Mouse (Mus musculus): Measurements from ENCODE around the gene F7. TPM values are rescaled to one million over a fixed set of nuclear protein-coding genes. Genes with fewer than 3 reads are reported as not detected.

Gene F7
- polyA plus RNA-seq, 1 experiment from 2014 or later: 6.5 TPM

DNA sequence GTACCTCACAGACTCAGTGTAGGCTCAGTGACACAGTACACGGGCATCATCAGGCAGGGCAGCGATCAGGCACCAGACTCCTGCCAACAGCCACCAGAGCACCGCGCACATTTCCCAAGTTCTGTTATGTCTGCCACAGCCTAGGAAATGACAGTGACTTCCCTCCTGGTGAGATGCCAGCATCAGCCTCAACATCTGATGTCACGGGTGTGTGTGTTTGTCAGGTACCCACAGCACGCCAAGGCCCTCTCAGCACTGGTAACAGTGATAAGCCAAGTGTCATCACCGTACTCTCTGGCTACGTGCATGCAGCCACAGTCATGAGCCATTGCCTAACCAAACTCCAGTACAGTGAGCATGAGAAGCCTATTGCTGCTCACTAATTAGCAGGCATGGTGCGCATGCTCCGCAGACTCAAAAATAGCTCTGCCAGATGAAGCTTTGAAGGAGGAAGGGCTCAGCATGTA lies 10.5 kb downstream of the F7 start:
- no peaks in the 10 kb centered on the region for H3K9me3 ChIP-seq (replicated peaks)

DNA sequence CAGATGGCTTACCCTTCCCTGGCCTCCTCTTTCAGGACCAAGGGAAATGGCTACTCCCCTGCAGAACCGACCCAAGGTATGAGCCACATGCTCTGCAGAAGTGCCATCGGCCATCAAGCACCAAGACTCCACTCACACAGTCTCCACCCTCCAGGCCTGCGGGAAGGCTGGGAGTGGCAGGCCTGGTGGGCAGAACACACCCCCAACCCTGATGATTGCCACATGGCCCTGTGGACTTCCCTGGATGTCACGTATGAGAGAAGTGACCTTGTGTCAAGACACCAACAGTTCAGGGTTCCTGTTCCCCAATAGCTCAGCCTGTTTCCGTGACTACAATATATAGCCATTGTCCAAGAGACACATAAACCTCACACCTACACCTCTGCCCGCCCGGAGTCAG lies 11.2 kb downstream of the F7 start, which contains the start of gene F10:
F10 (plus strand) TSS at position 294 of the 400 bp plus-strand sequence.
- WGBS (ENCODE audit: insufficient replicate concordance): 42% methylated on average over 7 of the region's 7 CpGs
- H3K27me3 ChIP-seq: no peaks in the 10 kb centered on the region
- peaks cover 26% of the 10 kb centered on the region for H3K4me1 ChIP-seq (replicated peaks)
- peak within 1 kb of the TSS; percentile 77 for H3K27ac ChIP-seq
- DNase-seq (no peak), ATAC-seq (ENCODE audit: low read depth) (peak; percentile 27)
- H3K9ac ChIP-seq: peak within 1 kb of the TSS; percentile 29
- peak within 1 kb of the TSS; percentile 53 for H3K4me2 ChIP-seq
- H3K4me3 ChIP-seq (replicated peaks): peak within 1 kb of the TSS; percentile 39
- peaks cover 5% of the 10 kb centered on the region for H3K36me3 ChIP-seq
- no peaks in the 10 kb centered on the region for H3K9me3 ChIP-seq (replicated peaks)

More for the DNA sequence above, 10.5 kb downstream of the F7 start:
- peaks cover 5% of the 10 kb centered on the region for H3K36me3 ChIP-seq
- no peak overlapping the region for H3K4me3 ChIP-seq (replicated peaks)
- no peak for DNase-seq
- no peak overlapping the region for H3K4me2 ChIP-seq
- H3K4me1 ChIP-seq (replicated peaks): peaks cover 26% of the 10 kb centered on the region
- H3K27me3 ChIP-seq: no peaks in the 10 kb centered on the region
- no peak overlapping the region; the same call in 1 of the 2 replicates for H3K9ac ChIP-seq
- no peak for ATAC-seq (ENCODE audit: low read depth)
- 65% methylated on average over 10 of the region's 10 CpGs for WGBS (ENCODE audit: insufficient replicate concordance)
- H3K27ac ChIP-seq: peak overlapping the region; percentile 77

DNA sequence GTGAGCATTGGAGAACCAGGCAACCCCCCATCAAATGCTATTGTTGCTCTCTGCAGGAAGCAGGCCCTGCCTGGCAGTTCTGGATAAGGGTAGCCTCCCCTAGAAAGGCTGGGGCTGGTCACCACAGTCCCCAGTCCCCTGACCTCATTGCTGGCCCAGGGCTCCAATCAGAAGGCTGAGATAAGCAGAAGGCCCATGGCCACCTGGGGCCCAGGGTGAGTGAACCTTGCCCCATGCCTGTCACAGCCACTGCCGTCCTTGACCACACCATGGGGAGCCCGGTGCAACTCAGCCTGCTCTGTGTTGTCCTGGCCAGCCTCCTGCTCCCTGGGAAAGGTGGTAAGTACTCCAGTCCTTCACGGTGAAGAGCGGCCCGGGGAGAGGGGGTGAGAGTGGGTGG lies 11.7 kb downstream of the F7 start:
- Histone ChIP-seq H3K4me3 (replicated peaks) (peak overlapping the region; percentile 39), H3K27me3 (no peaks in the 10 kb centered on the region), H3K36me3 (peaks cover 5% of the 10 kb centered on the region), H3K9me3 (replicated peaks) (no peaks in the 10 kb centered on the region), H3K4me2 (peak overlapping the region; percentile 53), H3K9ac (peak overlapping the region; percentile 29), H3K27ac (peak overlapping the region; percentile 77), H3K4me1 (replicated peaks) (peaks cover 26% of the 10 kb centered on the region)
- DNase-seq: peak; percentile 15
- peak; percentile 86 for ATAC-seq (ENCODE audit: low read depth)
- 15% methylated on average over 5 of the region's 5 CpGs for WGBS (ENCODE audit: insufficient replicate concordance)

- Histone ChIP-seq H3K9me3 (replicated peaks) (no peaks in the 10 kb centered on the region), H3K27ac (peak overlapping the region; percentile 77; the same call in 1 of the 2 replicates), H3K9ac (no peak overlapping the region), H3K4me3 (replicated peaks) (no peak overlapping the region; the same call in 1 of the 2 replicates), H3K4me1 (replicated peaks) (peaks cover 26% of the 10 kb centered on the region), H3K36me3 (peaks cover 5% of the 10 kb centered on the region), H3K27me3 (no peaks in the 10 kb centered on the region), H3K4me2 (peak overlapping the region; percentile 53)
- no peak for ATAC-seq (ENCODE audit: low read depth)
- DNase-seq: no peak
- WGBS (ENCODE audit: insufficient replicate concordance): 55% methylated on average over 6 of the region's 6 CpGs
These were observed 13.2 kb downstream of the F7 start for GRCm38 (mm10) chr8:13039054-13039453.

DNA sequence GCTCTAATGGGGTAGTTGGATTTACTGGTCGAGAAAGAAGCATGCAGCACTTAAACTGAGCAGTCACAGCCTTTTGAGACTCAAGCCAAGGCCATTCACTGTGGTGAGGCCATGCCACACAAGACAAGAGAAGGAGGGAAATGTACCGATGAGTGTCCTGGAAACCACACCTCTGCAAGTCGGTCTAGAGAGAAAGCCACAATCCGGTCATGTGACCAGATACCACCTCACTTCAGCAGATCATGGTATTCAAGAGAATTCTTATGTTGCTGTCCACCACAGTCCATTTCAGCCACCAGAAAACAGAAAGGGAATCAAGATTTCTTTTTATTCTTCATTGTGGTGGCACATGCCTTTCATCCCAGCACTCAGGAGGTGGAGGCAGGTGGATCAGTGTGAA lies 15.6 kb downstream of the F7 start:
- 41% methylated on average over 4 of the region's 4 CpGs for WGBS (ENCODE audit: insufficient replicate concordance)
- no peak for ATAC-seq (ENCODE audit: low read depth)
- H3K9me3 ChIP-seq (replicated peaks): no peaks in the 10 kb centered on the region
- H3K27ac ChIP-seq: no peak overlapping the region
- H3K9ac ChIP-seq: no peak overlapping the region
- peaks cover 14% of the 10 kb centered on the region for H3K36me3 ChIP-seq
- no peak overlapping the region for H3K4me2 ChIP-seq
- DNase-seq: no peak
- H3K27me3 ChIP-seq: no peaks in the 10 kb centered on the region
- H3K4me1 ChIP-seq (replicated peaks): peaks cover 20% of the 10 kb centered on the region
- no peak overlapping the region for H3K4me3 ChIP-seq (replicated peaks)

GRCm38 (mm10) chr8:13047652-13048051 lies 21.8 kb downstream of the F7 start:
- DNase-seq (no peak), ATAC-seq (ENCODE audit: low read depth) (no peak)
- WGBS (ENCODE audit: insufficient replicate concordance): 61% methylated on average over 5 of the region's 5 CpGs
- Histone ChIP-seq H3K9me3 (replicated peaks) (no peaks in the 10 kb centered on the region), H3K27ac (no peak overlapping the region), H3K9ac (no peak overlapping the region), H3K27me3 (no peaks in the 10 kb centered on the region), H3K4me3 (replicated peaks) (no peak overlapping the region), H3K36me3 (peaks cover 33% of the 10 kb centered on the region), H3K4me2 (no peak overlapping the region), H3K4me1 (replicated peaks) (peaks cover 8% of the 10 kb centered on the region; the same call in 1 of the 2 replicates)

GRCm38 (mm10) chr8:13050550-13050949 lies 24.7 kb downstream of the F7 start:
- Histone ChIP-seq H3K4me1 (replicated peaks) (peaks cover 8% of the 10 kb centered on the region; the same call in 1 of the 2 replicates), H3K27me3 (no peaks in the 10 kb centered on the region), H3K36me3 (peaks cover 36% of the 10 kb centered on the region), H3K9ac (no peak overlapping the region), H3K4me3 (replicated peaks) (no peak overlapping the region), H3K9me3 (replicated peaks) (no peaks in the 10 kb centered on the region), H3K4me2 (no peak overlapping the region), H3K27ac (no peak overlapping the region)
- DNase-seq (no peak), ATAC-seq (ENCODE audit: low read depth) (no peak)
- WGBS (ENCODE audit: insufficient replicate concordance): 62% methylated on average over 10 of the region's 10 CpGs

DNA sequence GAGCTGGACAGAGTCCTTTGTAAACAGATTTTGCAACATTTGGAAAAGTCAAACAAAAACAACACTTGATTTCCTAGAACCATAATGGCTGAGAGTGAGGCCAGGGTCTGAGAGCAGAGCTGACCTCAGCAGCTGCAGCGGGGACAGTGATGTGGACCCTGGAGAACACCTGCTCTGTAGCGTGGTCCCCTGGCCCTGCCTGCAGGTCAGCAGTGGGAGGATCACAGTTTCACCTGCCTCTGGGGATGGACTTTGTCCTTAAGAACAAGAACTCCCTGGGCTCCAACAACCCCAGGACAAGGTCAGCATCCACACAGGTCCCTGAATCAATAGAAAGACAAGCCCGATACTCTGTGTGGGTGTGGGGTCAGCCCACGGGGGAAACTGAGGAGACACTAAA lies 31.5 kb downstream of the F7 start:
- Histone ChIP-seq H3K4me3 (replicated peaks) (no peak overlapping the region), H3K27ac (peak overlapping the region; percentile 58), H3K9me3 (replicated peaks) (no peaks in the 10 kb centered on the region), H3K36me3 (peaks cover 5% of the 10 kb centered on the region; the same call in 1 of the 2 replicates), H3K27me3 (no peaks in the 10 kb centered on the region), H3K4me1 (replicated peaks) (peaks cover 9% of the 10 kb centered on the region), H3K4me2 (no peak overlapping the region), H3K9ac (no peak overlapping the region)
- DNase-seq (no peak), ATAC-seq (ENCODE audit: low read depth) (peak; percentile 73)
- 64% methylated on average over 4 of the region's 4 CpGs for WGBS (ENCODE audit: insufficient replicate concordance)

DNA sequence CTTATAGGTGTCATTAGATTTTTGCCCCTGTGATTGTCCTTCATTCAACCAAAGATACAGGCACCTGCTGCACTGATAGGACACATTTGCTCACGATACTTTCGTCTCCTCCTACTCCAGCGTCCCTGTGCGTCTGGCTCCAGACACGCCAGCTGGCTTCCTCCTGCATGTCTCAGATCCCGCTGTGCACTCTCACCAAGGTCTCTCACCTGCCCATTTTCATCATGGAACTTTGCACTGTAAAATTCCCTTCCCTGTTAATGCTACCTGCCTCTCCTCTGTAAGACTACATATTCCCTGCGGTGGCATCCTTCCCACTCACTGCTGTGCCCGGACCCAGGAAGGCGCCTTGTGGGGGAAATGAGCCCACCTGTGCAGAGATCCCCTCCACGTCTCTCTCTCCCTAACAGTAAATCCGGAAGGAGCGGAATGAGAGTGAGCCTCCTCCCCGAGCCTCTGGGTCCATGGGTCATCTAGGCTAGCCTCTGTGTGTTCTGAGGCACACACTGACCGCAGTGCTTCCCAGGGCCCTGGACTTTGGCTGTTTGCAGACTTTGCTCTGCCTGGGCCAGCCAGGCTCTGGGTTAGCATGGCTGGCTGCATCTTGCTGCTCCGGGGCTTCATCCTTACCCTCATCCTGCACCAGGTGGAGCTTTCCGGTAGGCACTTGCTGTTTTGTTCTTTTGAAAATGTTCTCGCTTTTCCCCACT lies 34.8 kb downstream of the F7 start, which contains the start of gene Proz:
Proz (plus strand) TSS at position 474 of the 710 bp plus-strand sequence.
- H3K27ac ChIP-seq: peak within 1 kb of the TSS; percentile 73
- peak within 1 kb of the TSS; percentile 49 for H3K4me2 ChIP-seq
- peak within 1 kb of the TSS; percentile 51 for H3K9ac ChIP-seq
- DNase-seq (no peak), ATAC-seq (ENCODE audit: low read depth) (peak; percentile 67)
- 60% methylated on average over 17 of the region's 17 CpGs for WGBS (ENCODE audit: insufficient replicate concordance)
- H3K9me3 ChIP-seq (replicated peaks): no peaks in the 10 kb centered on the region
- peaks cover 17% of the 10 kb centered on the region for H3K4me1 ChIP-seq (replicated peaks)
- H3K4me3 ChIP-seq (replicated peaks): peak within 1 kb of the TSS; percentile 47
- H3K36me3 ChIP-seq: no peaks in the 10 kb centered on the region; the same call in 1 of the 2 replicates
- no peaks in the 10 kb centered on the region for H3K27me3 ChIP-seq

DNA sequence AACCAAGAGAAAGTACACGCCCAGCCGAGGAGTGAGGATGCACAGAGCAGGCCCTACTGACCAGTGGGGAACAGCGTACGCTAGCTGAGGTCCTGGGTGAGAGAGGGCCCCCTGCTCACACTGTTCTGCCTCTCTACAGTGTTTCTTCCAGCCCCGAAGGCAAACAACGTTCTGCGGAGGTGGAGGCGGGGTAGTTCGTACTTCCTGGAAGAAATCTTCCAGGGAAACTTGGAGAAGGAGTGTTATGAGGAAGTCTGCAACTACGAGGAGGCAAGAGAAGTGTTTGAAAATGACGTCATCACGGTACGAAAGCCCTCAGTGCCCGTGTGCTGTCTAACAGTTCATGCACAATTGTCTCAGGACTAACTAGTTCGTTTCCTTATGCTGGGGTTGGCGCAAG lies 37.3 kb downstream of the F7 start:
- 60% methylated on average over 16 of the region's 16 CpGs for WGBS (ENCODE audit: insufficient replicate concordance)
- no peak for ATAC-seq (ENCODE audit: low read depth)
- Histone ChIP-seq H3K4me2 (no peak overlapping the region), H3K4me3 (replicated peaks) (no peak overlapping the region), H3K27ac (no peak overlapping the region; the same call in 1 of the 2 replicates), H3K4me1 (replicated peaks) (peaks cover 13% of the 10 kb centered on the region), H3K27me3 (no peaks in the 10 kb centered on the region), H3K9me3 (replicated peaks) (no peaks in the 10 kb centered on the region), H3K36me3 (no peaks in the 10 kb centered on the region), H3K9ac (no peak overlapping the region)
- no peak for DNase-seq

GRCm38 (mm10) chr8:13073255-13073654 lies 47.4 kb downstream of the F7 start:
- DNase-seq (no peak), ATAC-seq (ENCODE audit: low read depth) (0 out of 2 replicates have a peak, but pooled peaks have one; percentile 26)
- Histone ChIP-seq H3K27ac (no peak overlapping the region), H3K4me2 (no peak overlapping the region), H3K36me3 (peaks cover 52% of the 10 kb centered on the region), H3K9ac (no peak overlapping the region), H3K27me3 (no peaks in the 10 kb centered on the region), H3K4me3 (replicated peaks) (no peak overlapping the region), H3K9me3 (replicated peaks) (no peaks in the 10 kb centered on the region), H3K4me1 (replicated peaks) (peaks cover 7% of the 10 kb centered on the region; the same call in 1 of the 2 replicates)
- WGBS (ENCODE audit: insufficient replicate concordance): 80% methylated on average over 11 of the region's 11 CpGs
